Mouse (Mus musculus) urinary bladder, postnatal 0 days (tissue): ENCODE data around the gene A230050P20Rik. TPM values are rescaled to one million over a fixed set of nuclear protein-coding genes. Genes with fewer than 3 reads are reported as not detected.

Source experiments
- microRNA-seq: library from miRNA; unstranded; fragments of <30 nt; microRNA quantifications from one replicate; pipeline ENCODE4, GENCODE M21; 2016
- polyA plus RNA-seq: library from polyadenylated mRNA; unstranded; fragments of >200 nt; fragmentation: Nextera tagmentation; extraction: Ambion mirVana; gene quantifications from 2 replicates; pipeline ENCODE4 v1.2.1, GENCODE M21; 2015

Gene A230050P20Rik
- 11.9 and 16.2 TPM in 2 replicates for polyA plus RNA-seq

GRCm38 (mm10) chr9:20868448-20869001 lies at the start of gene A230050P20Rik:
TSS of gene A230050P20Rik (plus strand) at chr9:20868642.

GRCm38 (mm10) chr9:20879097-20879792 lies 10.8 kb downstream of the A230050P20Rik start, which contains the start of gene Angptl6:
TSS of gene Angptl6 (minus strand) at chr9:20879727.

GRCm38 (mm10) chr9:20887704-20888385 lies 19.4 kb downstream of the A230050P20Rik start, which contains the start of gene Ppan:
TSS of gene Ppan (plus strand) at chr9:20888175.

GRCm38 (mm10) chr9:20898511-20899073 lies 30.1 kb downstream of the A230050P20Rik start, which contains the start of gene Eif3g:
TSS of gene Eif3g (minus strand) at chr9:20898623.

Small RNA genes within 50 kb of the gene (microRNA-seq; reads per million reads assigned to microRNA genes)
- gene Mir7081, result not detected

Other genes with a start within 250 kb of the A230050P20Rik start
- gene Ubl5, start 225.8 kb upstream of the A230050P20Rik start, polyA plus RNA-seq, result 287 and 316 TPM in 2 replicates
- gene Fbxl12, start 223.9 kb upstream of the A230050P20Rik start, polyA plus RNA-seq, result 9.2 and 10.4 TPM in 2 replicates
- 36.1 and 37.6 TPM in 2 replicates for gene Pin1, start 216.5 kb upstream of the A230050P20Rik start, polyA plus RNA-seq
- 5.4 and 6.0 TPM in 2 replicates for gene Olfm2, start 122.3 kb upstream of the A230050P20Rik start, polyA plus RNA-seq
- gene Col5a3, start 53.6 kb upstream of the A230050P20Rik start, polyA plus RNA-seq, result 8.1 and 11.4 TPM in 2 replicates
- gene Rdh8, start 50.1 kb upstream of the A230050P20Rik start, polyA plus RNA-seq, result not detected in 2 replicates
- gene Angptl6, start 11.1 kb downstream of the A230050P20Rik start, polyA plus RNA-seq, result 9.4 and 11.5 TPM in 2 replicates
- 36.3 and 39.8 TPM in 2 replicates for gene Ppan, start 19.5 kb downstream of the A230050P20Rik start, polyA plus RNA-seq
- gene Eif3g, start 30.0 kb downstream of the A230050P20Rik start, polyA plus RNA-seq, result 215 and 220 TPM in 2 replicates
- 19.8 and 22.3 TPM in 2 replicates for gene Dnmt1, start 91.2 kb downstream of the A230050P20Rik start, polyA plus RNA-seq
- gene S1pr2, start 108.1 kb downstream of the A230050P20Rik start, polyA plus RNA-seq, result 42.4 and 46.4 TPM in 2 replicates
- 98.2 and 105 TPM in 2 replicates for gene Mrpl4, start 134.1 kb downstream of the A230050P20Rik start, polyA plus RNA-seq
- 15.9 and 21.2 TPM in 2 replicates for gene Icam1, start 147.3 kb downstream of the A230050P20Rik start, polyA plus RNA-seq
- gene Icam4, start 160.7 kb downstream of the A230050P20Rik start, polyA plus RNA-seq, result 0.82 and 0.83 TPM in 2 replicates
- 0.08 and 0.14 TPM in 2 replicates for gene Icam5, start 163.4 kb downstream of the A230050P20Rik start, polyA plus RNA-seq
- not detected in 2 replicates for gene Zglp1, start 198.5 kb downstream of the A230050P20Rik start, polyA plus RNA-seq
- gene Gm49373, start 204.5 kb downstream of the A230050P20Rik start, polyA plus RNA-seq, result 0.19 and 0.22 TPM in 2 replicates
- gene Fdx1l, start 205.0 kb downstream of the A230050P20Rik start, polyA plus RNA-seq, result 45.2 and 48.2 TPM in 2 replicates
- 0.52 and 0.77 TPM in 2 replicates for gene Gm38431, start 223.4 kb downstream of the A230050P20Rik start, polyA plus RNA-seq
- 21.1 and 26.9 TPM in 2 replicates for gene Raver1, start 223.4 kb downstream of the A230050P20Rik start, polyA plus RNA-seq